Mouse (Mus musculus) erythroblast, embryonic 14.5 days (primary cell): ENCODE results near the gene Gm13691.

Source experiments
- GATA1 ChIP-seq: IDR thresholded peaks from 2 replicates; pipeline ENCODE4 v1.6.1; 2012; ENCODE audit warnings: low read length, inconsistent platforms, mixed read lengths
- TAL1 ChIP-seq: IDR thresholded peaks from 3 replicates; pipeline ENCODE4 v1.6.1; 2012; ENCODE audit warnings: low read length, inconsistent platforms, mixed read lengths

GRCm38 (mm10) chr2:84014572-84014971, 24.2 kb downstream of the Gm13691 start:
- TF ChIP-seq GATA1 (no peak), TAL1 (no peak)
